Mouse (Mus musculus) retina, embryonic 14.5 days (tissue): ENCODE data around the gene Ero1l.

Experiments used
- DNase-seq: peaks from one replicate; pipeline ENCODE4 v3.0.0-alpha.2; 2015; ENCODE audit warnings: low spot score

Ero1l gene

GRCm38 (mm10) chr14:45318426-45319236 is at the start of gene Ero1l:
Gene Ero1l, minus strand, starts transcription at chr14:45318771.
- DNase-seq, result peak; percentile 84

DNA sequence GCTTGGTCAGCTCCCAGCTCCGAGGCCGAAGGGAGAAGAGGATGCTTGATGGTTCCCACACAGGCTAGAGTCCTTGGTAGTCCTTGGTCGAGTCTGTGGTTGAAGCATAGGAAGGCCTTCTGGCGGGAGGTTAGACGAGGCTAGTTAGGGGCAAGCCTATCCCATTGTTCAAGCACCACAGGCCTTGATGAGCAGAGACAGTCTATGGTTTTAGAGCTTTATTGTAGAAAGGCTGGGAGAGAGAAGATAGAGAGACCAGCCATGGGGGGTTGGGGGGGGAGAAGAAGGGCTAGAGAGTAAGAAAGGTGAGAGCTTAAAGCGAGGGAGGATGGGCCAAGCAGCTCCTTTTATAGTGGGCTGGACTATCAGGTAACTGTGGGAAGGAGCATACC is 46.6 kb upstream of the Ero1l start:
- DNase-seq, result no peak

DNA sequence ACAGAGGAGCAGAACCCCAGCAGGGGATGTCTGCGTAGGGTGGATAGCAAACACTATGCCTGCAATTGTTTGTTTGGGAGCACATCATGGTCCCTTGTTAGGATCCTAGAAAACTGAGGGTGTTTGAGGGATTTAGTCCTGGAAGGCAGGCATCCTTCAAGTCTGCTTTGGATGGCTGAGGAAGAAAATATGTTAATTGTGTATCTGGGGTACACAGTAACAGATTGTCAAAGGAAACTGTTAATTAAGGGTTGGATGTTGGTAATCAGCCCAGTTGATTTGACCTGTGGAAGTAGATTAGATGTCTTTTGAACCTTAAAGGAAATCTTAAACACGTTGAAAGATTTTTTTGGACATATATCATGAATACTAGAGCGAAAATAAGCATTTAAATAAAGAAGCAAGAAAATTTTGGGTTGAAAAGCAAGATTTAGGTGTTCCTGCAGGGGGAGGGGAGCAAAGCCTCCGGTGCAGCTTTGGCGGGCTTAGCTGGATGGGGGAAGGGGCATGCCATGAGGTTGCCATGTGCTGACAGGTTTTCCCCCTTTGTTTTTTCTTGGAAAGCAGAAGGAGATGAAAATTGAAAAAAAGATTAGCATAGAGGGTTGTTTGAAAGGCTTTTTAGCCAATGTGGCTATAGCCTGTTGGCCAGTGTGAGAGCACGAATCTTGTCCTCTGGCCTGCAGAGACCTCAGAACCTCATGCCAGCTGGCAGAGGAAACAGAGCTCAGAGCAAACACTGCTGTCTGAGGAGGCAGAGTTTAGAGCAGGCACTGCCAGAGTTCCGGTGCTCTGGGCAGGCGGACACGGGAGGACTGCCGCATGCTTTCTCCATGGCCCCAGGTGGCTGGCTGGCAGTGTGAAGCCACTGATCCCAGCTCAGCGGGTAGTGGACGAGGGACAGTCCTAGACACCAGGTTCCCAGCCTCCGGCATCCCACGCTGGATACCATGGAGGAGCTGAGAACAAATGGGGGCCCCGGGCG is 45.9 kb upstream of the Ero1l start:
- no peak for DNase-seq

DNA sequence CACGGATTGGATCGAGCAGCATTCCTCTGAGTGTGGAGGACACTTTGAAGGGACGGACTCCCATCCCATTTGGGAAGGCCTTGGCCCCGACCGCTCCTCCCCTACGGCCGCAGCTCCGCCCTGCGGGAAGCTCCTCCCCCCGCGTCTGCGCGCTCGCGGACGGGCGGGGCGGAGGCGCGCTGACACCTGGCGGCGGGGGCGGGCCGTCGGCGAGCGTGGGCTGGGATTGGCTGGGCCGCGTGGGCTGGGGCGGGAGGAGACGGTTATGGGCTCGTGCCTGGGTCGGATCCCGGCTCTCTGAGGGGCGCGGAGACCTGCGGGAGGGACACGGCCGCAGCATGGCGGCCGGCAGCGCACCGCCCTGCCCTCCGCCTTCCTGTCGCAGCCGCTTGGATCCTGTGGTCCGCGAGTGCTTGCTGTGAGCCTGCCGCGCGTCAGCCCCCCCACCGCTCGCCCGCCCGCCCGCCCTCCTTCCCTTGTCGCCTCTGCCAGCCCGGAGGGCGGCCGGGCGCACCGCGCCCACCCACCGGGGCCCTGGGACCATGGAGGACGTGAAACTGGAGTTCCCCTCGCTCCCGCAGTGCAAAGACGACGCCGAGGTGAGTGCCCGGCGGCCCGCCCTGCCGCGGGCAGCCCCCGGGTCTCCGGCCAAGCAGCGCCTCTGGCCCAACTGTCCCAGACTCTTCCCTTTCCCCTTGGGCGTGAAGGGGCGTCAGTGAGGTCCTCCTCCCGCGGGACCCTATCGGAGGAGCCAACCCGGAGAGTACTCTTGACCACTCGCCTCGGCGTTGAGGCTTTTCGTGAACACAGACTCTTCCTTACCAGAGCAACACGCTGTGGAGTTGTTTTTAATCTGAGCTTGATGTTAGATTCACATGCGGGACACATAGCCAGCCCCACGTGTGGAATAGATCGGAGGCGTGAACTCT is 32.6 kb upstream of the Ero1l start, which contains the start of gene Styx:
Gene Styx (plus strand): TSS at position 163 of the 929 bp plus-strand sequence.
- DNase-seq, result peak; percentile 95

- DNase-seq, result peak; percentile 97
Measured at GRCm38 (mm10) chr14:45329589-45330181, 11.1 kb upstream of the Ero1l start, which contains the start of gene Psmc6. Gene Psmc6, plus strand, starts transcription at chr14:45329788.

GRCm38 (mm10) chr14:45329018-45329588 is 10.5 kb upstream of the Ero1l start:
- peak; percentile 52 for DNase-seq

DNA sequence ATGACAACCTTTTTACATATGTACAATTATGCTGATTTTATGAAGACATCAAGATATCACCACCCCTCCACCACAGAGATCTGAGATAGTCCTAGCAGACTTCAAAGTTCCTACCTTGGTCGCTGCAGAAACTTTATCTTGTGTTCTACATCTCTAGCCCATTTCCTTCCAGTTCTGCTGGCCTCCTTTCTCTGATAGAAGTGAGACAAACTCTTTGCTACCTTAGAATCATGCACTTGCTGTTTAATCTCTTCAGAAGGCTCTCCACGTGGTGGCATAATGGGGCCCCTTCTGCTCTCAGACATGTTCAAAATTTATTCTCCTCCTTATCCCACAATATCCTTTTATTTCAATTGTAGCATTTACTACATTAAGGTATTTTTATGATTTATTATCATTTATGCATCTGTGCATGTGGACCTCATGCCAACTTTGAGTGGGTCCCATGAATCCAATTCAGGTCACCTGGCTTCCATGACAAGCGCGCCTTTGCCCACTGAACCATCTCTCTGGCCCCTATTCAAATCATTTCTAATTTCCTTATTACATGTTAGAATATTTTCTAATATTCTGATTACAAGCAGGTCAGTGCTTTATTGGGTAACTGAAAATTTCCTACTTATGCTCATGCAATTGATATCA is 9.6 kb upstream of the Ero1l start:
- DNase-seq, result no peak

DNA sequence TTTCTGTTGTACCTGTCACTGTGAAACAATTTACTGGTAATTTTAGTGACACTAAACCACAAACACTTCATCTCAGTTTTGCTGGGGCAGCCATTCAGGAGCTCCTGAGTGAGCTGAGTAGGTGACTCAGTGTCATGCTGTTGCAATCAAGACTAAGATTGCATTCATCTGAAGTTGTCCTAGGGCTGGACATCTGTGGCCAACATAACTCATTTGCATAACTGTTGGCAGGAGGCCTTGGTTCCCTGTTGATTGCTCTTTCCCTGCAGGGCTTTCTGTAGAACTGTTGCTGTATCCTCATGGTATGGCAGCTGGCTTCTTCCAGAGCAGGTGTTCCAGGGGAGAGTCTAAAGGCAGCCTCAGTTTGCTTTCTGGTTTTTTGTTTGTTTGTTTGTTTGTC is 6.9 kb upstream of the Ero1l start:
- DNase-seq, result peak; percentile 25

DNA sequence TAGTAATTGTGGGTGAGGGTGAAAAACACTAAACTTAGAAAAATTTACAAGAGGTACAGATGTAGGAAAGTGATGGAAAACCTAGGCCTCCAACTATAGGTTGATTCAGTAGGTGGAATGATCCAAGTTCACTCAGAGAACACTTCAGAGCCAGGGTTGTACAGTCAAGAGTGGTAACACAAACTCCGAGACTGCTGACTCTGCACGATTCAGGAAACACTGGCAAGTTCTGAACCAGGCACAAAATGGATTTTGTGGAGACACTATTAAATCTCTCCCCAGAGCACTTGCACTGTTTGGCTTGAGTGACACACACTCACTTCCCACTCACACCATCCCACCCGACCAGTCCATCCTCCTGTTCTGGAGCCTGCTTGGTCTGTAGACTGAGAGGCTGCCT is 4.7 kb upstream of the Ero1l start:
- no peak for DNase-seq

- no peak for DNase-seq
Measured at GRCm38 (mm10) chr14:45322450-45322849, 3.9 kb upstream of the Ero1l start.

- DNase-seq, result no peak
Measured at GRCm38 (mm10) chr14:45321622-45322021, 3.1 kb upstream of the Ero1l start.

GRCm38 (mm10) chr14:45321067-45321466 is 2.5 kb upstream of the Ero1l start:
- DNase-seq, result no peak

- no peak for DNase-seq
Measured at GRCm38 (mm10) chr14:45320111-45320510, 1.5 kb upstream of the Ero1l start.

DNA sequence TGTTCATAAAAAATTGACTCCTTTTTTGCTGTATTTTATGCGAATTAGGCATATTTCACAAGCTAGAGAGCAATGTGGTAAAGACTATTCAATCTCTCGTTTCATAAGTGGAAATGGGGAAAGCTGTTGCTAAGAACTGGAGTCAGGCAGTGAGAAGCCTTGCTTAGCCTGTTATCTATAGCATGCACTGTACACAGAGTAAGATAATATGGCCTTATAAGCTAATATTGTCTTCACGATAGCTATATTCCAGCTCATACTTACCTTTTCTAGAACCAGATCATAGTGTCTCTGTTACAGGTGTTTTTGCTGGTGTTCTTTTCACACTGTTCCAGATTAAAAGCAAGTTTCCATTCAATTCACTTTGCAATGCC is 653 bp upstream of the Ero1l start:
- DNase-seq, result no peak

DNA sequence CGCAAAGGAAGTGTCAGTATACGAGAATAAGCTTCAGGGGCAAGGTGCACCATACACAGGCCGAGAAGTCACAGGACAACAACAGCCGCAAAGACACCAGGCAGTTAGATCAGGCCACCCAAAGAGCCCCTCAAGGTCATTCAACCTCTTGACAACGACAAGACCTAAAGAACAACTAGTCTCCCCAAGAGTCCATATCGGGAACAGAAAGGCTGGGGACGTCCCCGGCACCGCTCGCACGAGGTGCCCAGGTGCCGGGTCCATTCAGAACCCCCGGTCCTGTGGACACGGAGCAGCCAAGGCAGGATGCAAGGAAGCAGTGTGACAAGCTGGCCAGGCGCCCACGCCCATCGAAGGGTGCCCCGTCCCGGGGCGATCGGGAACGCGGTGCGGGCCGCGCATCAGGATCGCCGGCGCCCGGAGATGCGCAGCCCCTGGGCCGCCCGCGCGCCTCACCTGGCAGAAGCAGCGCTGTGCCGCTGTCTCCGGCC is 605 bp downstream of the Ero1l start:
- DNase-seq, result no peak

- no peak for DNase-seq
Measured at GRCm38 (mm10) chr14:45316927-45317326, 1.6 kb downstream of the Ero1l start.

DNA sequence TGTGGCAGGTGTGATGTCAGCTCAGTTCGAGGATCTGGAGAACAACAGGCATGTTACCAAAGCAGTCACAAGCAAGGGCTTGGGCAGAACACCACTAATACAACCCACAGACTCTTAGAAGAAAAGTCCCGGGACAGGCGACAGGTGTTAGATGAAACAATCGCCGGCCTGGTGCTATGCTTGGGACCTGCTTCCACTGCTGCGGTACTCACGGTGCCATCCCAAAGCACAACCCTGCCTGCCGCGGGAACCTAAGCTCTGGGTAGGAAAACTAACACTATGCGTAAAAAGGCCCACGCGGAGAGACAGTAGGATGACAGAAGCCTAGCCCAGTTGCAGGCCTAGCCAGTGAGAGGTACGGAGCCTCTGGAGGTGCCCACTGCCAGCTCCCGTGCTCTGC is 8.5 kb downstream of the Ero1l start:
- no peak for DNase-seq

- DNase-seq, result no peak
Measured at GRCm38 (mm10) chr14:45309646-45310045, 8.9 kb downstream of the Ero1l start.

DNA sequence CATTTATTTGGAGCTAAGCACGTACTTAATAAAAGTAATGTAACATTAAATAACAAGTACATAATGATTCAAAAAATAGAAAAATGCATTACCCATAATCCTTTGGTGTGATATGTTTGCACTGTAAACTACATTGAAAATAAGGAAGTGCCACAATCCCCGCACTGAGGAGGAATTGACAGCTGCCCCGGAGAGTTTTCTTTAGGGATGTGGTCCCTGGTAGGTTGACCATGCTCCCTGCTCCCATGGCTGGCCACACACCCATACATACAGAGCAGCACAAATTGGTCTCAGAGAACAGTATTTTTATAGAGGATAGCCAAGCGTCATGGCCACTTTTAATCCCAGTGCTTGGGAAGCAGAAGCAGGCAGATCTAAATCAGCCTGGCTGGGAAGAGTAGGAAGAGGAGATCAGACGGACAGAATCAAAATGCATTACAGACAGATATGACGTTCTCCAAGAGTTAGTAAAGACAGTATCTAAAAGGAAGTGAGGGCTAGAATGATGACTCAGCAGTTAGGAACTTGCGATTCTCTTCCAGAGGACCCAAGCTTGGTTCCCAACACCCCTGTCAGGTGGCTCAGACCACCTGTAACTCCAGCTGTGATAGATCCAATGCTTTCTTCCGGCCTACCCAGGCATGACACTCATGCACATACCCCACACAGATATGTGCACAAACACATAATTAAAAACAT is 10.8 kb downstream of the Ero1l start:
- no peak for DNase-seq

- no peak for DNase-seq
Measured at GRCm38 (mm10) chr14:45305852-45306251, 12.7 kb downstream of the Ero1l start.
